ENCODE assay signal across 9 mouse cellular contexts in genomic region chr2:6726071-6726470, GRCm38 (mm10).
DNase-seq lines count a peak whose midpoint lies in the region; ATAC-seq and TF ChIP-seq lines count a peak whose summit lies in the region.
"Had no signal": no experiment of that assay in that cellular context is flagged by ENCODE, and none has a peak within 500 bp of the region (broad histone marks: within the 10 kb centered on the region; RNA-seq: fewer than 3 reads in every experiment).

No protein-coding gene starts in this region.

- no peak overlapping the region for H3K9ac ChIP-seq in forebrain, embryonic 13.5 days
- H3K9ac ChIP-seq: limb, embryonic 12.5 days had no signal

- H3K4me3 ChIP-seq in kidney, adult 2 months (ENCODE audit: insufficient read depth, low read depth, low read length), result no peak overlapping the region
- H3K4me3 ChIP-seq in bone marrow, adult 2 months (replicated peaks; ENCODE audit: control insufficient read depth, low read depth, low read length), result no peak overlapping the region
- H3K4me3 ChIP-seq in forebrain, embryonic 13.5 days, result no peak overlapping the region
- H3K4me3 ChIP-seq: limb, embryonic 12.5 days; myocyte had no signal

- H3K4me1 ChIP-seq in kidney, adult 2 months (ENCODE audit: control insufficient read depth, insufficient read depth, low read length), result 0 out of 2 replicates have a peak, but pooled peaks cover 2% of the 10 kb centered on the region
- no peaks in the 10 kb centered on the region; the same call in 1 of the 2 replicates for H3K4me1 ChIP-seq in bone marrow, adult 2 months (ENCODE audit: control insufficient read depth, insufficient read depth, low read length)
- H3K4me1 ChIP-seq in forebrain, embryonic 13.5 days, result peaks cover 64% of the 10 kb centered on the region

- 49% methylated on average over 8 of the region's 8 CpGs for WGBS in kidney, adult 2 months
- WGBS in bone marrow, adult 2 months, result 34% methylated on average over 8 of the region's 8 CpGs
- 75% methylated on average over 8 of the region's 8 CpGs for WGBS in forebrain, embryonic 13.5 days

- no peaks in the 10 kb centered on the region for H3K9me3 ChIP-seq in forebrain, embryonic 13.5 days (replicated peaks)
- H3K9me3 ChIP-seq: limb, embryonic 12.5 days had no signal

- H3K27ac ChIP-seq in kidney, adult 2 months (ENCODE audit: insufficient read depth, low read depth, low read length), result no peak overlapping the region
- no peak overlapping the region for H3K27ac ChIP-seq in bone marrow, adult 2 months (ENCODE audit: control insufficient read depth, insufficient read depth, low read depth, low read length, poor library complexity)
- H3K27ac ChIP-seq in forebrain, embryonic 13.5 days, result no peak overlapping the region
- H3K27ac ChIP-seq: limb, embryonic 12.5 days had no signal

- ATAC-seq in inflammation-experienced regulatory T-cells, adult 6 months, result no peak
- ATAC-seq in forebrain, embryonic 13.5 days, result no peak

- no peak for TF ChIP-seq POLR2A in kidney, adult 2 months (IDR thresholded peaks at IDR 0.05; ENCODE audit: low read depth, low read length)
- no peak for TF ChIP-seq POLR2A in bone marrow, adult 2 months (IDR thresholded peaks at IDR 0.05; ENCODE audit: borderline replicate concordance, control insufficient read depth, low read depth, low read length)

- no peak overlapping the region for H3K4me2 ChIP-seq in forebrain, embryonic 13.5 days
- H3K4me2 ChIP-seq: limb, embryonic 12.5 days had no signal

- peak; percentile 30 for DNase-seq in kidney, adult 2 months
- DNase-seq in kidney, postnatal 4 days, result no peak
- DNase-seq in adrenal gland, adult 8-10 months, result peak; percentile 14
- DNase-seq in lung, adult 18-20 months, result peak; percentile 34 to 47

- H3K27me3 ChIP-seq in kidney, adult 2 months (replicated peaks; ENCODE audit: control insufficient read depth, insufficient read depth, low read length), result no peaks in the 10 kb centered on the region
- H3K27me3 ChIP-seq in forebrain, embryonic 13.5 days, result no peaks in the 10 kb centered on the region
- H3K27me3 ChIP-seq: limb, embryonic 12.5 days had no signal

- TF ChIP-seq CTCF in kidney, adult 2 months (conservative IDR thresholded peaks at IDR 0.05; ENCODE audit: insufficient read depth, insufficient read length, low read depth, low read length), result peak; percentile 47
- peak; percentile 43; the same call in 1 of the 2 replicates for TF ChIP-seq CTCF in bone marrow, adult 2 months (IDR thresholded peaks at IDR 0.05; ENCODE audit: control insufficient read depth, insufficient read depth, low read length)

- no peaks in the 10 kb centered on the region for H3K36me3 ChIP-seq in kidney, adult 2 months (ENCODE audit: control insufficient read depth, insufficient read depth, low read length)
- H3K36me3 ChIP-seq in forebrain, embryonic 13.5 days (ENCODE audit: poor library complexity, severe bottlenecking), result no peaks in the 10 kb centered on the region
- H3K36me3 ChIP-seq: limb, embryonic 12.5 days had no signal

Comparison
In these comparisons a context has a peak if more than half of its experiments do, and no peak if none do; other contexts are left out.
1. DNase-seq: peak in kidney, adult 2 months (single experiment), adrenal gland, adult 8-10 months (single experiment) and lung, adult 18-20 months (2 of 2); none in kidney, postnatal 4 days (0 of 2).